Mouse (Mus musculus): ENCODE measurements at regions not wholly inside any gene's neighbourhood (a gene's known extent, or its start where the extent isn't known, plus 50 kb on each side); places are given as distances from the start of the nearest gene placed in this dataset.
A peak's percentile ranks its signal among the peaks of the same experiment; 100 is the strongest.

- peak; percentile 90 for ATAC-seq
- 58% methylated on average over 2 of the region's 2 CpGs for WGBS (ENCODE audit: insufficient replicate concordance)
- H3K4me3 ChIP-seq (ENCODE audit: low read depth, low read length): no peak overlapping the region
- no peaks in the 10 kb centered on the region for H3K9me3 ChIP-seq (ENCODE audit: low read length)
- H3K9ac ChIP-seq (replicated peaks): no peak overlapping the region
- H3K27ac ChIP-seq (ENCODE audit: low read depth): no peak overlapping the region
- H3K4me2 ChIP-seq (ENCODE audit: low read depth, low read length): no peak overlapping the region
- no peaks in the 10 kb centered on the region for H3K36me3 ChIP-seq (replicated peaks; ENCODE audit: insufficient read depth, low read length)
- no peak for TF ChIP-seq EP300 (IDR thresholded peaks at IDR 0.05; ENCODE audit: low read depth)
- no peak for TF ChIP-seq CTCF (IDR thresholded peaks at IDR 0.05; ENCODE audit: low read depth)
- no peak for DNase-seq
- no peaks in the 10 kb centered on the region for H3K4me1 ChIP-seq (ENCODE audit: insufficient read depth)
- no peaks in the 10 kb centered on the region for H3K27me3 ChIP-seq (ENCODE audit: insufficient read depth, low read length)
These were observed 80.8 kb upstream of the Gria3 start for GRCm38 (mm10) chrX:41319896-41320295.
